Mouse (Mus musculus) thymus, postnatal 10 days (tissue): ENCODE data around the gene Hpcal1.

ENCODE experiments used
- DNase-seq, 2 experiments: peaks; one replicate each; pipeline ENCODE4 v3.0.0; 2021; ENCODE audit warnings: low spot score in 2 of 2

The Hpcal1 gene

DNA sequence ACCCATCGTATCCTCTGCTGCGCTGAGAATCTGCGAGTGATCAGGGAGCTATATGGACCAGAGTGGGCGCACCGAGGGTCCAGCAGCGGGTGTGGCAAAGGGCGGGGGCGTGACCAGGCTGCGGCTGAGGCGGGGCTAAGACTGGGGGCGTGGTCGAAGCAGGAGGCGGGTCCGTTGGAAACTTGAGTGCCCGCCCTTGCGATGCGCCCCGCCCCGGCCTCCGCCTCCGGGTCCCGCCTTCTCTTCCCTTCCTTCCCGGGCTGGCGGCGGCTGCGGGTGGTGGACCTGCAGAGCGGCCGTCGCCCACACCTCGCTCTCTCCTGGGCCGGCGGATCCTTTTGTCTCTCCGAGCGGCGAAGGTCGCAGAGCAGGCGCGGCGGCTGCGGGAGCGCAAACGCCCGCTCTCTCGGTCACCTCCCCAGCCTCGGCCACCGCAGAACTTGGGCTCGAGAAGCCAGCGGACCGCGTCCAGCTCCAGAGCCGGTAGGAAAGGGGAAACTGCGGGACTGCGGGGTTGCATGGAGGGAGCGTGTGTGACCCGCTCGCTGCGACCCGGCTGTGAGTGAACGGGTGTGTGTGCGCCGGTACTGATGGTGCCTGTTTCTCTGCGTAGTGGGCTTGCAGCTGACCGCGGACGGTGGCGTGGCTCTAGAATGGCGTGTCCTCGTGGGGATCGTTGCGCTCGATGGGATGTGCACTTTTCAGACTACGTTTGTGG lies at the start of gene Hpcal1:
Gene Hpcal1 (plus strand): TSS at position 293 of the 718 bp plus-strand sequence.
- peak; percentile 90 to 97 for DNase-seq

DNA sequence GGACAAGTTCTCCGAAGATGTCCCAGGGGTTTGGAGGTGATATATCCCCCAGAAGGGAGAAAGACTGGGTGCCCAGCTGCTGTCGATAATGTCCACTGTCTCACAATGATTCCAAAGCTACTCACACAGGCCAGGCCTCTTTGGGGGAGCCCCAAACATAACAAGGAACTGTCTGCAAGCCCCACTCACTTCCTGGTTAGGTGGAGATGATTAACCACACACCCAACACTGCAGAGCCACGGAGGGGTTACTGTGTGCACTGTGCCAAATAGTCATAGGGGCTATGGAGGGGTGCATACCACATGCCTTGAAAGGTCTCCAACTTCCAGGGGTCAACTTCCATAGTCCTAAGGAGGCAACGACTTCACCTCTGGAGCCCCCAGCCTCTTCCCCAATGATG lies 49.4 kb upstream of the Hpcal1 start:
- no peak for DNase-seq

DNA sequence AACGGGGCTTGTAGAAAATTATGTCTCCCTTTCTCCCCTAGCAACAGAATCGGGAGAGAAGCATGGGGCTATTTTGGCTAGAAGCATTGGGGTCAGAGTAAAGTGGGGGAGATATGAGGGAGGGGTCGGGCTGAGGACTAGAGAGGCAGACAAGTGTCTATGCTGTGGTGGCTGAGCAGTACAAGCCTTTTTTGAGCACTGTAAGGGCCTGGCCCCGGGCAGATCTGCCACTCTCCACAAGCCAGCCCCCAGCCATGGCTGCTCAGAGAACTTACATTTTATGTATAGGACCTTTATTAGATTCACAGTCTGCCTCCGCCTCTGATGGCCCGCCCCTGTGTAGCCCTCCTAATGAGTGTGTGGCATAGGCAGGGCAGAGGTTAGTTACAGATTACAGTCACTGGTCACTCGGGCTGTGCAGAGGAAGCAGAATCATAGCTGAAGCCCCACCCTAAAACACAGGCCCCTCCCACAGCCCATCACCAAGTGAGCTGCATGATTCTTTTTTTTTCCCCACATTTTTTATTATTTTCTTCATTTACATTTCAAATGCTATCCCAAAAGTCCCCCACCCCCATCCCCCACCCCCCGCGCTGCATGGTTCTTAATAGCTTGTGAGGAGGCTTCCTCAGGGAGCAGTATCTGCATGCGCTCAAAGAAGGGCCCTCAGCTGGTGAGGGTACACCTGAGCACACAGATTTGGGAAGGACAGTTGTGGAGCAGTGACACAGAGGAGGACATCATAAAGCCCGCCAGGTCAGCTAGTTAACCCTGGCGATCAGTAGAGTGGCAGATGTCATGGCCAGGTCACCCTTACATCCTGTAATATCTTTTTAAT lies 46.1 kb upstream of the Hpcal1 start:
- DNase-seq = no peak

DNA sequence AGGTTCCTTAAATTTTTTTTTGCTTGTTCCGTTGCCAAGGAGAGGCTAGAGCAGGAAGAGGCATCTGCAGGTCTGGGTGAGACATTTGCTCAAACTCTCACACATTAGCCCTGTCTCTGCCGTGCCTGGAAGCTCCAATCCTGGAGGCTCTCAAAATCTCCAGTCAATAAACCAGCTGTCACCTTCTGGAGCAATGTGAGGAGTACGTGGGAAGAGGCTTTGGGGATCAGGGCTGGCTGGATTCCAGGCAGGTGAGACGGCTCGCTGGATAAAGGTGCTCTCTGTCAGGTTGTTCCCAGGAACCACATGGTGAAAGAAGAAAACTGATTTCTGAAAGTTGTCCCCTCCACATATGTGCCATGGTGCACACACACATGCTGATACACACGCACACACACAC lies 44.2 kb upstream of the Hpcal1 start:
- no peak for DNase-seq

DNA sequence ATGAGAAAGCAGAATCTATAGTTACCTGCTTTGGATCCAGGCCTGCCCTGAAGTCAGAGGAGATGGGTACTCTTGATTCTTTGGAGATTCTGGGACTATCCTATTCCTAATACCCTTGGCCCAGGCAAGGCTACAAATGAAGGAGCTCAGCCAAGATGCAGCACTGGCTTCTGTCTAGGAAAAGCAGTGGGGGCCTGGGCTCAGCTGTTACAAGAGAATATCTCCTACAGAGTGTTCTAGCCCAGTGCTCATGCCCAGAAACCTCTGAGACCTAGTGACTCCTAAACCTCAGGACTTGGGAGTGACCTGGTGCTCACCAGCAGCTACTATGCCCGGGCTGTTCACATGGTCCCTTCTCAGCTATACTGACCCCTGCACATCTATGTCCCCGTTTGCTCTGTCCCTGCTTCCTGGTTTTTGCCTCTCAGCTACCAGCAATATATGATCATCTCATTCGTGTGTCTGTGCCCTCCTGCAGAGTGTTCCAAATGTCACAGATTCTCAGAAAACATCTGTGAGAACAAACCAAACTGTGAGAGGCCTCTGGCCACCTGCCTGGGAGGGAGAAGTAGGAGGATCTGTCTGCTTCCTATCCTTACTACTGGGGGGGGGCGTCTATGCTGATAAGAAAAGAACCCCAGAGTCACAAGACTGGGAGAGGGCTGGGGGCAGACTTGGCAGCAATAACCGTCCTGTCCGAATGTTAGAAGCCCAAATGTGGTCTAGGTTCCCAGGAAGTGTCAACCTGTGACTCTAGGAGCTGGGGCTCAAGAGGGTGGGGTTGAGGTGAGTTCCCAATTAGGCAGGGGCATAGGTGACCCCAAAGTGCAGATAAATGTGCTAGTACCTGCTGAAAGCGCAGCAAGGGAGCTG lies 39.2 kb upstream of the Hpcal1 start:
- DNase-seq = no peak

DNA sequence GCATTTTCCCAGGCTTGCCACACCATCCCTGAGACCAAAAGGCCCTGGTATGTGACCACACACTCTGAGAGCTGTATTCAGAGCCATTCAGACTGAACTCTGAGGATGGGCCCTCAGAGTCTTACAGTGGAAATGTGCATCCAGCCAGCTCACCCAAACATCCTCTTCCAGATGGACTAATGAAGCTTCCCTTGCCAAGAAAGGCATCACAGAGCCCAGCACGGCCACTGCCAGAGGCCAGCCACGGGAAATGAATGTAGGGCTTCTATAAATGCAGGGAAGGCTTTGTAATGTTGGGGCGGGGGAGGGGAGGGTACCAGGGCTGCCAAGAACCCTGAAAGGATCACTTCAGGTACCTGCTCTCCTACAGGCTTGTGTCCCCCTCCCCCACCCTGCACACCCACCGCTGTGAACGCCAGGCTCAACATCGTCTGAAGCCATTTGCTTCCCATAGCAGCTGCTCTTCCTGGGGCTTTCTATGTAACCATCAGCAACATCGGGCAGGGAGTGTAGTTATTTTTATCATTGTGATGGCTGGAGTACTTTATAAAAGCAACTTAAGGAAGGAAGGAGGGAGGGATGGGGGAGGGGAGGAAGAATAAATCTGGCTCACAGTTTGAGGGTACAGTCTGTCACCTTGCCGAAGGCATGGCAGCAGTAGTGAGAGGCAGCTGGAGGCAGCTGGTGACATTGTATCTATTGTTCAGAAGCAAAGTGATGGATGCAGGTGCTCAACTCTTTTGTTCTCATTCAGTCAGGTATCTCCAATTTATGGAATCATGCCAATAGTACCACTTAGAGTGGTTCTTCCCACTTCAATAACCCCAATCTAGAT lies 38.2 kb upstream of the Hpcal1 start:
- DNase-seq = no peak

DNA sequence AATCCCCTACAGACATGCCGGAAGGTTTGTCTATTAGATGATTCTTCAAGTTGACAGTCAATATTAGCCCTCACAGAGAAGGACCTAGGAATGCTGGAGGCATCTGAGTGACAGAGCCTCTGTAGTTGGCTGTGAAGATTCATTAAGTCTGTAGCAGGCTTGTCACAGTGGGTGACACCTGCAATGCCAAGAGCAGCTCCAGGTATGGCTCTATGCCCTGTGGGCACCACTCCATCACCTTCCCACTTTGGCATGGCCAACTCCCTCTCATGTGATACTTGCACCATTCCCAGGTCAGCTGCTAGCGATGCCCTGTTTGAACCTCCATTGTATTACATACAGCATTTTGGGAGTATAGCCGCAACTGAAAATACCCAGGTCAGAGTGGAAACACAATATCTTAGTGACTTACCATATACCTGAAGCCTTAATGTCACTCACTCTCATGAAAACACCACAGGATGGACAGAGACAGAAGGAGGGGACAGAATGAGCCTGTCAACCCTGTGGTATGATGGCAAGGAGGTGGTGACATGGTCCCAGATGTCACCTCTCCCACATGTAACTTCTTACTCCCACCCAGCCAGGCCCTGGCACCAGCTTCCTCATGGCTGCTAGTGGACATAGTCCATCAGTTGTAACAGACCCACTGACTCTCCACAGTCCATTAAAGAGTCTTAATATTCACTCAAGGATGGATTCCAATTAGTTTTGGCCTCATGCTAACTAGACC lies 37.4 kb upstream of the Hpcal1 start:
- DNase-seq = no peak

DNA sequence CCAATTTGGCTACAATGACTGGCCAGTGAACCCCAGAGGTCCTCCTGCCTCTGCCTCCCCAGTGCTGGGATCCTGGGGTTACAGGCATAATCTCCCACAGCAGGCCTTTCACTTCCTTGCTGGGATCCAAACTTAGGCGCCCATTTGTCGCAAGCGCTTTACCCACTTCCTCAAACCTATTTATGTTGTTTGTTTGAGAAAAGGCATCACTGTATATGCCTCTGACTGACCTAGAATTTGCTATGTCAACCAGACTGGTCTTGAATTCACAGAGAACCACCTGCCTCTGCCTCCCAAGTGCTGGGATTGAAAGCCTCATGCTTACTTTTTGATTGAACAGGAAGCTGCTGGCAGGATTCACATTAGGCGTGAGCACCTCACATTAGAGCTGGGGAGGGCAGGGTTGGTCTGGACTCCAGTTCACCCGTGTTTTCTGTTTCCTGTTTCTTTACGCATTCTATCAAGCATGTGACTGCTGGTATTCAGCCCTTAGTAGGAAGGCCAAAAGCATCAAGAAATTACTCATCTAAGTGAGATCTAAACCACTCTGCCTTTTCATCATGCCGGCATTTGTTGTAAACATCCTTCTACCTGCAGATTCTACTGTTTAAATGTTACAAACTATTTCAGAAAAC lies 33.0 kb upstream of the Hpcal1 start:
- no peak for DNase-seq

DNA sequence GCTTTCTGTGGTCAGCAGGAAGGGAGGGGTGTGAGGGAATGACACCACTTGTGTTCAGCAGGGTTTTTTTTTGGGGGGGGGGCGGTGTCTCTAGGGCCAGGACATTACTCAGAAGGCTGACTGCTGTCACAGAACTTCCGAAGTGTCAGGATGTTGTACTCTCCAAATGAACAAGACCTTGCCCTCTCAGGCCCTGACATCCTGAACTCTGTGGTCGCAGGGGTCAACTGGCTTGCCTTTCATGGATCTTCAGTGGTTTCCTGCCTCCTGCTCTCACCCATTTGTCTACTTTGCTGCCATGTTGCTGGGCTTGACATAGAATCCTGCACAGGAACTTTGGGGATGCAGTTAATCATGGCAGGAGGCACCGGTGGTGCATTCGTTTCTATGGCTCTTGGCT lies 32.1 kb upstream of the Hpcal1 start:
- DNase-seq = no peak

DNA sequence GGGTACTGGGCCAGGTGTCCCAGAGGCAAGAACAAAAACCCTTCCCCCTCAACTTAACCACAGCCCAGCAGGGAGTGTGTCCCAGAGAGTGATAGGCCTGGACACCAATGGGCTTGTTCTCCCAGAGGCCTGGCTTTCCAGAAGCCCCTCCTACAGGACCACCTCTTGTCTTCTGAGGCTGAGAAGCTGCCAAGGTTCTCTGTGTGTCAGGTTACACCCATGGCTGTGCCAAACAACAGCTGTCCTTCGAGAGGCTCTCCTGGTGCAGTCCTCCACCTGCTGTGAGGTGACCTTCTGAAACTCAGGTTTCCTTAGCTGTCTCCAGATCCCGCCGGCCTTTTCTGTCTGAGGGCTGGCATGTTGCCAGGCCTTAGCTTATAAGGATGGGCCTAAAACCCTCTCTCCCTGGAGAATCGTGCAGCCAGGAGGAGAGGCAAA lies 29.2 kb upstream of the Hpcal1 start:
- DNase-seq = peak in 1 of 2 experiments; percentile 6

DNA sequence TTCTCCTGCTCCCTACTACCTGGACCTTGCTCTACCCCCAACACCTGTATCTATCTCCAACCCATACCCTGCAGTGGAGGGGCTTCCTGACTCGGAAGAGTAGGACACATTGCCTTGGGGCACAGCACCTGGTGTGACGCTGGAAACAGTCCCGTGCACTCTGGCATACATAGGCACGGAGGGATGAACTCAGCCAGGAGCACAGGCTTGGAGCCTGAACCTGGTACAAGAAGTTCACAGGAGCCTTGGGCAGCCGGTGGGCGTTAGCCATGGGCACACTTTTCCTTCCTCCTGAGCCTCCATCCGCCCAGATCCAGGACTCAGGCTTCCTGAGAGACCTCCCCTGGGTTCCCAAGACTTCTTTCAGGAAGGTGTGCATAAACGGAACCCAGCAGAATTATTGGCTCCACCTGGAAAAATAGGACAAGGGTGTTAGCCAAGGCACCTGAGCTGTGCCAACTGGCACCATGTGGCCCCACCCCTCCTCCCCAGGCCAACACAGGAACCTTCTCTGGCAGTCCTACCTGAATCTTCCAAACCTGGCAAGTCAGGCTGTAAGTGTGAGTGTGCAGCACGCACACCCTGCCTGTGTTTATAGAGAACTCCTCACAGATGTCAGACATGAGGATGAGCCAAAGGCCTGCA lies 26.5 kb upstream of the Hpcal1 start:
- DNase-seq = no peak

DNA sequence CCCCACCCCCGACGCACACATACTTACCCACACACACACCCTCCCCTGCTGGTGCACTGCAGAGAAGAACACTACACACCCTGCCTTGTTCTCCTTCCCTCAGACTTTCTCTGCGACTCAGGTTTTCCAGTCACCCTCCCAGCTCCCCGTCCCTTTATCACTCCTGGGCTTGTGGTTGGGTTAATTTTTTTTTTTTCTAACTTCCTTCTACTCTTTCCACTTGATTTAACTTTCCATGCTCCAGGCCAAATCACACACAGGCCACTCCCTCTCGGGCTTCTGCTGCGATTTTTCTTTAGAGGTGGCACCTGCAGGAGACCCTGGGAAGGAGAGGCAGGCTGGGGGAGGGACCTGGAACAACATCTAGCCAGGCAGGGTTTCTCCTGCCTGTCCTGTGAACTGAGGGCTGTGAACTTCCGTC lies 24.7 kb upstream of the Hpcal1 start:
- DNase-seq = no peak

DNA sequence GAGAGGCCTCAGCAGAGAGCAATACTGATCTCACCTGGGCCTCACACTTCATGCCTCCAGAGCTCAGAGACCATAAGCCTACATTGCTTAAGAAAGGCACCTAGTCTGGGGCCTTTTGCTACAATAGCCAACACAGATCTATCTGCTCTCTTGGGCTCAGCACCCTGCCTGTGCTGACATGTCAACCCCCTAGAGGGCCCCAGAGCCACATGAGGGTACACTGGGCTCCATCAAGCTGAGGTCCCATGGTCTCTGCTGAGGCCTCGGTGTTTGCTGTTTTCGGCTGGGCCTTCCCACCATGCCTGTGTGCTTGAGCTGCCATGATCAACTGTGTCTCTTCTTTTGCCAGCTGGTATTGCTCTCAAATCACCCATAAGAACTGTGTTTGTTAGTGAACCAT lies 24.0 kb upstream of the Hpcal1 start:
- DNase-seq = peak; percentile 17 to 51

DNA sequence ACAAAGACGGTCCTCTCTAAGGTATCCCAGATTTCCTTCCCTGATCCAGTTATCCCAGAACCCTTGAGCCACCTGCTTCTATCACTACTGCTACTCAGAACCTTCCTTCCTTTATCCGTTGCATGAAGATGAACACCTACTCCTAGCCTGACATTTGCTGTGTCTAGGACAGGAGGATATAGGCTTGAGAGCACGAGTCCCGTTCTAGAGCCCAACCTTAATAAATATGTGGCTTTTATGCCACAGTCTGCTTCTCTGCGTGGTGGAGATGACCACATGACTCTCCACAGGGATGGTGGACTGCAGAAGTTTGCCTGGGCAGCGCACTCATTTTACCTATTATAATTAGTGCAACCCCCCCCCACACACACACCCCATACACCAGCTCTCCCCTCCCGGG lies 16.9 kb upstream of the Hpcal1 start:
- DNase-seq = no peak

DNA sequence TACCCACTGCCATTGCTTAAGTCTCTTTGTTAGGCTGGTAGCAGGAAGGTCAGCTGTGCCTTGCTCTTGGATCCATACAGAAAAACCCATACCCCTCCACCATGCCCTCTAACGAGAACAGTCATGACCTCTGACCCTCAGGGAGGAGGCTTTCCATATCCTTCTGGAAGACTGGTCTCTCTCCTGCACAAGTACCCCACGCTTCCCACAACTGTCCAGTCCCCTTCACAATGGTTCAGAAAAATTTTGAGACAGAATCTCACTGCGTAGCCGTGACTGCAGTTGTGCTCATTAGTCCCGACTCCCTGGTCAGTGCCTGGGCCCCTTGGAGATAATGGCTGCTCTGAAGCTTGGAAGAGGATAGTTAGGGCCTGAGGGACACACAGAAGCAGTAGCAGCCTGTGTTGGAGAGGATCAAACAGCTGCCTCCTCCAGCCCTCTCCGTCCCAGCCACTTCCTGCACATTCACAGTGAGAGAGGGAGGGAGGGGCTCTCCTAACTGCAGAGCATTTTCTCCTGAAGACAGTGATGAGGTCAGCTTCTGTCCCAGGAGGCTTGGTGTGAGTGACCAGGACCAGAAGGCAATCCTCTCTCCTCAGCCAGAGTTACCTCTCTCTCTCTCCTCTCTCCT lies 16.4 kb upstream of the Hpcal1 start:
- no peak for DNase-seq

DNA sequence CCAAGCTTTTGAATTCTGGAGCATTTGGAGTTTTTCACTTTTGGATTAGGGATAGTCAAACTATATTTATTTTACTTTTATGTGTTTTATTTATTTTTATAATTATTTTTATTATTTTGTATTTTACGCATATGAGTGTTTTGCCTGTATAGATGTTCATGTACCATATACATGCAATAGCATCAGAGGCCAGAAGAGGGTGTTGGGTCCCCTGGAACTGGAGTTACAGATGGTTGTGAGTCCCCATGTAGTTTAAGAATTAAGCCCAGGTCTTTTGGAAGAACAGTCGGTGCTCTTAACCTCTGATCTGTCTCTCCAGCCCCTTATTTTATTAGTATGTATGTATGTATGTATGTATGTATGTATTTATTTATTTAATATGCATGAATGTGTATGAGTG lies 12.9 kb upstream of the Hpcal1 start:
- DNase-seq = peak; percentile 38 to 52

DNA sequence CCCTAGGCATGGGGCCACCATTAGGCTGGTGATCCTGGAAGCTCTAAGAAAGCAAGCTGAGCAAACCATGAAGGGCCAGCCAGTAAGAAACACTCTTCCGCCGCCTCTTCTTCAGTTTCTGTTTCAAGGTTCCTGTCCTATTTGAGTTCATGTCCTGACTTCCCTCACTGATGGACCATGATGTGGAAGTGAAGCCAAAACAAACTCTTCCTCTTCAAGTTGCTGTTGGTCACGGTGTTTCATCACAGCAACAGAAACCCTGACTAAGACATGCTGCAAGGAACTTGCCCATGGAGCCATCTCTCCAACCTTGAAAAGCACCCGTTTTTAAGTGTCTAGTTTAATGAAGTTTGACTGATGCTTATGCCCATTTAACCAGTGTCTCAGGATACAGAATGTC lies 11.1 kb upstream of the Hpcal1 start:
- no peak for DNase-seq

DNA sequence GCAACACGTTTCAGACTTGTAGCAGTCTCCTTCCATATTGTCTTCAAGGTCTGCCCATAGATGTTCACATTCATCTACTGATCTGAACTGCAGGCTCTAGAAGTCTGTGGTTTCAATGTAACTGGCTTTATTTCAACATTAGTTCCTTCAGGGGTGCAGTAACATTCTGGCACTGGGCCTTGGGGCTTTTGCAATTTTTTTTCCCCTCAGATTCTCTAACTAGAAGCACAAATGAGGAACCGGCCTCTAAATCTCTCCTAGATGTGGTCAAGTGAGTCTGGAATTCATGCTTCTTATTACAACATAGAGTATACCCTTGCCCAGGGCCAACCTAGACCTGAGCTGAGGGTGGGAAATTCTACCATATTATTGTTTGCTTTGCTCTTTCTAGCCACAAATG lies 8.5 kb upstream of the Hpcal1 start:
- no peak for DNase-seq

DNA sequence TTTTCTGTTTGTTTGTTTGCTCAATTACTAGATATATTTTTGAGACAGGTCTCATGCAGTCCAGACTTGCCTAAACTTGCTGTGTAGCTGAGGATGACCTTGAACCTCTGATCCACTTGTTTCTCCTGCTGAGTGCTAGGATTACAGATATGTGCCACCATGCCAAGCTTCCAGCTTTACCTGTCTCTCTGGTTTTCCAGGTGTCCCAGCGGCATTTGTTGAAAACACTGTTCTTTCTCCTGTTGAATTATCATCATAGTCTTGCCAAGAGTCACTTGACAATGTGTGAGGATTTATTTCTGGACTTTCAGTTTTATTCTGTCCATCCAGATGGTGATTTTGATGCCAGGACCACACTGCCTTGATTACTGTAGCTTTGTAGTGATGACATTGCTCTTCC lies 6.3 kb upstream of the Hpcal1 start:
- no peak for DNase-seq
